Mouse (Mus musculus) thymus, postnatal 0 days (tissue): ENCODE measurements around the gene S100a9. TPM values are rescaled to one million over a fixed set of nuclear protein-coding genes. Genes with fewer than 3 reads are reported as not detected.

ENCODE experiments used
- polyA plus RNA-seq: library from polyadenylated mRNA; unstranded; fragments of >200 nt; fragmentation: Nextera tagmentation; extraction: Ambion mirVana; gene quantifications from 2 replicates; pipeline ENCODE4 v1.2.1, GENCODE M21; 2015

Gene S100a9
- polyA plus RNA-seq, 1 experiment from 2014 or later, result 50.1 TPM

Other genes starting within 250 kb of the S100a9 start
- 2.5 and 2.6 TPM in 2 replicates for gene Npr1, start 229.9 kb downstream of the S100a9 start, polyA plus RNA-seq
- 137 and 146 TPM in 2 replicates for gene Ilf2, start 219.6 kb downstream of the S100a9 start, polyA plus RNA-seq
- gene Snapin, start 204.7 kb downstream of the S100a9 start, polyA plus RNA-seq, result 61.9 and 65.5 TPM in 2 replicates
- 162 and 169 TPM in 2 replicates for gene Chtop, start 186.2 kb downstream of the S100a9 start, polyA plus RNA-seq
- gene S100a1, start 181.3 kb downstream of the S100a9 start, polyA plus RNA-seq, result 46.7 and 50.4 TPM in 2 replicates
- gene S100a13, start 181.3 kb downstream of the S100a9 start, polyA plus RNA-seq, result 146 and 154 TPM in 2 replicates
- gene S100a14, start 168.9 kb downstream of the S100a9 start, polyA plus RNA-seq, result 43.5 and 47.3 TPM in 2 replicates
- 136 and 139 TPM in 2 replicates for gene S100a16, start 158.5 kb downstream of the S100a9 start, polyA plus RNA-seq
- gene S100a3, start 135.1 kb downstream of the S100a9 start, polyA plus RNA-seq, result 9.9 and 11.5 TPM in 2 replicates
- gene S100a2, start 105.5 kb downstream of the S100a9 start, polyA plus RNA-seq, result 1.2 and 1.5 TPM in 2 replicates
- not detected in 2 replicates for gene Gm42674, start 93.8 kb downstream of the S100a9 start, polyA plus RNA-seq
- gene S100a4, start 92.0 kb downstream of the S100a9 start, polyA plus RNA-seq, result 88.5 and 88.9 TPM in 2 replicates
- gene S100a5, start 87.2 kb downstream of the S100a9 start, polyA plus RNA-seq, result 0.51 and 1.2 TPM in 2 replicates
- 164 and 165 TPM in 2 replicates for gene S100a6, start 82.8 kb downstream of the S100a9 start, polyA plus RNA-seq
- gene S100a7a, start 41.7 kb downstream of the S100a9 start, polyA plus RNA-seq, result 0.28 and 0.38 TPM in 2 replicates
- 77.0 and 115 TPM in 2 replicates for gene S100a8, start 26.7 kb downstream of the S100a9 start, polyA plus RNA-seq
- 0.13 and 0.16 TPM in 2 replicates for gene Pglyrp4, start 31.2 kb upstream of the S100a9 start, polyA plus RNA-seq
- gene Gm5849, start 82.2 kb upstream of the S100a9 start, polyA plus RNA-seq, result not detected in 2 replicates